Comparison of ENCODE assay signal across 8 mouse cellular contexts in genomic region chr2:152626774-152627591, GRCm38 (mm10). TPM values are rescaled to one million over a fixed set of nuclear protein-coding genes. Genes with fewer than 3 reads are reported as not detected.
DNase-seq lines count a peak whose midpoint lies in the region; ATAC-seq and TF ChIP-seq lines count a peak whose summit lies in the region.

Rem1 (plus strand) TSS chr2:152626951.

- no peak for DNase-seq in adrenal gland, postnatal 4 days (ENCODE audit: low spot score in 2 of 2)
- DNase-seq in gonadal fat pad, adult 2 months (ENCODE audit: low read depth): no peak
- DNase-seq in kidney, postnatal 0 days (ENCODE audit: low spot score): peak; percentile 76
- DNase-seq in T-cell, adult 2 months (ENCODE audit: low spot score): no peak
- no peak for DNase-seq in spleen, postnatal 36 days (ENCODE audit: low spot score in 2 of 2)

- peak within 1 kb of the TSS; percentile 74 for H3K4me2 ChIP-seq in kidney, postnatal 0 days (ENCODE audit: low read length)

- peak within 1 kb of the TSS; percentile 69 for H3K9ac ChIP-seq in kidney, postnatal 0 days (ENCODE audit: low read depth, low read length)

- H3K9me3 ChIP-seq in E14TG2a.4 (ENCODE audit: low read length): no peaks in the 10 kb centered on the region
- no peaks in the 10 kb centered on the region for H3K9me3 ChIP-seq in kidney, postnatal 0 days (replicated peaks; ENCODE audit: low read length)

- ATAC-seq in kidney, postnatal 0 days (replicated peaks; ENCODE audit: low FRiP score, low read depth): peak; percentile 70
- ATAC-seq in megakaryocyte, adult 5-6 weeks (ENCODE audit: poor library complexity, severe bottlenecking): peak; percentile 45; the same call in 1 of the 2 replicates
- ATAC-seq in frontal cortex, adult (ENCODE audit: low TSS enrichment): no peak

- WGBS in kidney, postnatal 0 days: 1% methylated on average over 58 of the region's 59 CpGs

- H3K27me3 ChIP-seq in E14TG2a.4 (ENCODE audit: insufficient read depth, low read length): peaks cover 79% of the 10 kb centered on the region
- no peaks in the 10 kb centered on the region for H3K27me3 ChIP-seq in kidney, postnatal 0 days (ENCODE audit: insufficient read depth, low read length)

- no peaks in the 10 kb centered on the region for H3K36me3 ChIP-seq in E14TG2a.4 (ENCODE audit: insufficient read depth, low read length)
- H3K36me3 ChIP-seq in kidney, postnatal 0 days (ENCODE audit: insufficient read depth, low read length): 0 out of 2 replicates have a peak, but pooled peaks cover 4% of the 10 kb centered on the region

- peak within 1 kb of the TSS; percentile 75 for H3K4me3 ChIP-seq in E14TG2a.4 (replicated peaks; ENCODE audit: low read length)
- H3K4me3 ChIP-seq in kidney, postnatal 0 days (replicated peaks; ENCODE audit: low read depth, low read length): peak within 1 kb of the TSS; percentile 51

- TF ChIP-seq CTCF in E14TG2a.4 (conservative IDR thresholded peaks at IDR 0.05; ENCODE audit: low read length): no peak
- TF ChIP-seq CTCF in kidney, postnatal 0 days (IDR thresholded peaks at IDR 0.05; ENCODE audit: low read depth): no peak

- peak within 1 kb of the TSS; percentile 70 for H3K27ac ChIP-seq in kidney, postnatal 0 days

- peaks cover 20% of the 10 kb centered on the region for H3K4me1 ChIP-seq in E14TG2a.4 (replicated peaks; ENCODE audit: low read depth, low read length)
- H3K4me1 ChIP-seq in kidney, postnatal 0 days (replicated peaks; ENCODE audit: insufficient read depth, low read length): peaks cover 15% of the 10 kb centered on the region; the same call in 1 of the 2 replicates

RNA-seq across cellular contexts. Expression of gene Rem1, which starts in this region (rescaled TPM):
- total RNA-seq in adrenal gland, postnatal 4 days (2021): 10 to 100 TPM; 11.5 to 17.9 TPM
- 41.5 and 49.3 TPM in 2 replicates for polyA plus RNA-seq in gonadal fat pad, adult 2 months (2012; rRNA removed)
- 48.3 and 55.1 TPM in 2 replicates for polyA plus RNA-seq in kidney, postnatal 0 days (2015; fragmentation: Nextera tagmentation; extraction: Ambion mirVana)
- 8.9 and 10.2 TPM in 2 replicates for total RNA-seq in megakaryocyte, adult 5-6 weeks (2015)
- 9.0 and 15.4 TPM in 2 replicates for total RNA-seq in megakaryocyte, adult 5-6 weeks (2017)
